Mouse (Mus musculus) gastrocnemius, postnatal 14 days (tissue): Measurements from ENCODE around the gene Gm49776. TPM values are rescaled to one million over a fixed set of nuclear protein-coding genes. Genes with fewer than 3 reads are reported as not detected.
"Not testable (repeated sequence)": the region's sequence is repeated elsewhere in the genome, so short reads cannot be mapped to it uniquely, and the experiment has no call there.

Source experiments
- DNase-seq: peaks from one replicate; pipeline ENCODE4 v3.0.0; 2021; ENCODE audit warnings: mixed read lengths
- intact Hi-C: fragments of 180-260 bp; cut with DNase I; formaldehyde crosslinking; loops from one replicate; pipeline ENCODE4 v1.15.1; 2025; ENCODE audit warnings: low total_unique reads
- microRNA-seq, 2 experiments: library from miRNA; unstranded; fragments of <30 nt; microRNA quantifications; one replicate each; pipeline ENCODE4 v1.2.0; 2021
- total RNA-seq, 2 experiments: library from RNA; stranded (reverse); gene quantifications; 2 replicates each; pipeline ENCODE4 v1.2.3; 2021

Gm49776 gene
- total RNA-seq, 2 experiments from 2014 or later: not detected

DNA sequence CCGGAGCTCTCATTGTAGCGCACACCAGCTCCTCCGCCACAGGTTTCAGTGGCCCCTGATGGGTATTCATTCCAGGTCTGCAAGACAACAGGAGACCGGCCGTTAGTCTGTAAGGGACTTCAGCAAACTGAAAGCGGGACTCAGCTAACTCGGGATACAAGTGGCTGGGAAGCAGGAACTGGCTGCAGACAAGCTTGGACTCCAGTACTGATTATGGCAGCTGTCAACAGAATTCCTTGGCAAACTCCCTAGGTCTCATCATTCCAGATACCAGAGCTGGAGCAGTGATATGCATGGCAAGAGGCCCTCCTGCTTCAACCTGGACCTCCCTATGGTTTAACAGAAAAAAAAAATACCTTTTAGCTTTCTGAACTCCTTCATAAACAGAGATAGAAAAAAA is 43.3 kb downstream of the Gm49776 start:
- DNase-seq: no peak
- intact Hi-C loops: loop anchor here (5.0 to 10.0 kb wide), 2 partner anchors 38 to 160 kb away; partner anchors contain the start of gene Dgcr6

DNA sequence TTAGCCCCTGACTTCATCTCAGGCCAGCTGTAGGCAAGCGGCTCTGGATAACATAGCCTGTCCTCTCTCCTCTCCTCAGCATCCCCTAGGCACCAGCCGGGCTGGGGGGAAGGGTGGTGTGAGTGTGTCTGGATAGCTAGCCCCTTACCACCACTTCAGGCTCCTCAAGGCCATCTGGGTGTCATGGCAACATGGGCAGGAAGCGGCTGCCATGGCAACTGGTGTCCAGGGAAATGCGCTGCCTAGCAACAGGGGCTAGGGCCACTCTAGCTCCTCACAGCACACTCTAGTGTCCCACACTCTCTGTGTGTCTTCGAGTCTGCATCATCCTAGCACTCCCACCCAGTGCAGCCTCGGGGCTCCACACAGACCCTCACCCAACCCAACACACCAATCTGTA is 44.4 kb downstream of the Gm49776 start:
- intact Hi-C loops: loop anchor here (5.0 to 10.0 kb wide), 2 partner anchors 36 to 159 kb away; partner anchors contain the start of gene Dgcr6
- no peak for DNase-seq

DNA sequence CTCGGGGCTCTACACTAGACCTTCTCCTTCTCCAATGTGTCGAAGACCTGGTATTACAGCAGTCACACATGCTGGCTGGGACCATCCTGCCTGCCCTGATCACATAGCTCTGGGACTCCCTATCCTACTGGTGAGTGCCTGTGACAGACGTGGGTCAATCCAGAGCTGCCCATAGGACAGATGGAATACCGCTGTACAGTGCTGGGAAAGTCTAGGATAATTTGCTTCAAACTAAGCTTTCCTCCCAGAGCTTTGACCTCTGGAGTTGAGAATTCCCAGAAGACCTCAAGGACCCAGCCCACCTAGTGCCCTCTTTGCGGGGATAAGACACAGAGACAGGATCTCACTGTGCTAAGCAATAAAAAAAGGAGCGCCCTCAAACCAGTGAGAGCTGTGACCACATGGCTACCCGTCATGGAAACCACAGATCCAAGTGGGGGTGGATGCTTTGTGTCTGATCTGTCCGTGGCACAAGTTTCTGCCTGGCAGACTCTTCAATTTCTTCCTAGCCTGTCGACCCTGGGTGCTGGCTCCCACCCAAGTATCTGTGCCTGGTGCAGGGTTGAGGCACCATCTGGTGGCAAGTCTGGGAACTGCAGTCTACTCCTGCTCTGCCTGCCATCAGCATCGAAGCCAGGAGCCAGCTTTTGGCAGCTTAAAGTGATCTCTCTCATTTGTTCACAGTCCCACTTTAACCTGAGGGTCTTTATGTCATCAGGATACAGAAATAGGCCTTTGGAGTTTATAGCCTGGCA is 46.5 kb downstream of the Gm49776 start:
- intact Hi-C loops: loop anchor here (5.0 to 10.0 kb wide), 2 partner anchors 34 to 157 kb away; partner anchors contain the start of gene Dgcr6
- peak; percentile 89 for DNase-seq

DNA sequence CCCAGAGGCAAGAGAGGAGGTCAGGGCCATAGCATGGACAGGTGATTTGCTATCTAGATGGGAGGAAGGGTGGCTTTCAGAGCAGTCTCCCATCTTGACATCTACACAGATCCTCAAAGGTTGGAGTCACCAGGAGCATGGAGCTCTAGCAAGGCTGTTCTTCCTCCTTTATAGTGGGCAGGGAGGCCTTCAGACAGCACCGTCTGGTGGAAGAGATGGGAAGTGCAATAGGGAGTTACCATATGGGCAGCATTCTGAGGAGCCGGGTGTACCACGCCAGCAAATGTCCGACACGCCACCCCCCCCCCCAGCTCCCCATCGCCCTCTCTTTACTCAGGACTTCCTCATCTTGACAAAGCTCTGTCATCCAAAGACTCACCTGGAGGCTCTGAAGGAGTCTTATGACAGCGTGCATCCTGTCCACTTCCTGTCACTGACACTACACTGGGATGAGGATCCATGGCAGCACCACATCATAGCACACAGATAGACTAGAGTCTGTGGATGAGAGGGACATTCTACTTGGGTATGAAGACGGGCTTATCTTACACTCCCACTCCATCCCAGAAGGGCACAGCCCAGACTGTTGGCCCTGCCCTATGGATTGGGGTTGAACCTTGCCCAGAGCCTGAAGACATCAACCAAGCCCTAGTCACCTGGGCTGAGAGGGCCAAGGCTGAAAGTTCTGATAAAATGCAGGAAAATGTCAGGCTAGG is 47.3 kb downstream of the Gm49776 start:
- intact Hi-C loops: loop anchor here (5.0 to 10.0 kb wide), 2 partner anchors 34 to 156 kb away; partner anchors contain the start of gene Dgcr6

DNA sequence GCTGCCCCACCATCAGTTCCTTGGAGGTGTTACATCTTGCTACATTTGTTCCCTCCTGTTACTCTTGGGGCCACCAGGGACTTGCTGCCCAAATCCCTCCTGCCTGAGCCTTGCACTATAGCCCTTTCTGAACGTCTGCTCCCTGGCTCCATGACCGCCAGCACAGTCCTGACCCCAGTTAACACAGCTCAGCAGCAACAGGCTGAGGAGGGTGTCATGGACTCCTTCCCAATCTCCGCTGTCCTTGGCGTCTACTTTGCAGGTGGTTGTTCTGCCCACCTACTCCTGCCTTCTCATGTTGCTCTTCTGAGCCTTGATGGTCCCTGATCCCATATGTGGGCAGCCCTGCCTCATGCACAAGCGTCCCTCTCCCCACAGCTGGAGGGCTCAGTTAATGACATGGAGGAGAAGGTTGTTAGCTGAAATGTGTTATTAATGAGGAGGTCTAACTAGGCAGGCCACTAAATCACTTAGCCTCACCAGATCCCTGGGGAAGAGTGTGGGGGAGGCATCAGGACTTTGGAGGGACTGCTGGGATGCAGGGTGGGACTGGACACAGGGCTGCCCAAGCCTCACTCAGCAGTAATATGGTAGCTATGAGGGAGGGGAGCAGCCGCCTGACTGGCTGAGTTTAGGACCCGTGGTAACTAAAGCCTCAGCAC is 54.6 kb downstream of the Gm49776 start:
- intact Hi-C loops: no loop called here
- no peak for DNase-seq

More for the DNA sequence above, 47.3 kb downstream of the Gm49776 start:
- DNase-seq: peak; percentile 48

DNA sequence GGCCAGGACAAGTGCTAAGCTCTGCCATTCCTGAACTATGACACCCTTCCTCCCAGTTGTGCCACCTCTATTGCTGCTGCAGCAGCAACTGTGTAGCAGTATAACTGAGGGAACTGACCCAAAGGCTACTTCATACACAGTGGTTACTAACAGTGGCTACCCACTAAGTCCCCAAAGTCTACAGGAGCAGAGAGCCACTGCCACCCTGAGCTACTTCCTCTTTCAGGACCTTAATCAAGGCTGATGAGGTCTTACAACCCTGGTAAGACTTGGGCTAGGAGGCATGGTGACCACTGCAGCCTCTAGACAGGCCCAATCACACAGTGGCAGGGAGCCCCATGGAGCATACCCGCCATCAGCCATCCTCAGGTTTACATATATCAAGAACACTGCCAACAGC is 56.1 kb downstream of the Gm49776 start:
- no peak for DNase-seq
- intact Hi-C loops: no loop called here

DNA sequence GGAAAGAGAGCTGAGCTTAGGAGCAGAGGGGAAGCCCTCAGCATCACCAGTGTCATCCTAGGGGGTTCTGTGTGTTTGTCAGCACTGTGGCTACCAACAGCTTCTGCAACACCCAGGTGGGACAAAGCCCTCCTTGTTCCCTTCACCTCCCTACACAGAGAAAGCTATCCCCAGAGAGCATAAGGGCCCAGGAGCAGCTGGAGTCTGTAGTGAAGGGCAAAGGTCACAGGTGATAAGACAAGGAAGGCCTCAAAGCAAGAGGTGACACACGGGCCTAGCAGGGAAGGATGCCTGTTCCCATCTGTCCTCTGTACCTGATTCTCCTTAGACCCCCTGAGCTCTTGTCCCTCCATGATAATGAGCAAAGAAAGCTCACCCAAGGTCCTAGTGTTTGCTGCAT is 56.5 kb downstream of the Gm49776 start:
- DNase-seq: no peak
- intact Hi-C loops: no loop called here

DNA sequence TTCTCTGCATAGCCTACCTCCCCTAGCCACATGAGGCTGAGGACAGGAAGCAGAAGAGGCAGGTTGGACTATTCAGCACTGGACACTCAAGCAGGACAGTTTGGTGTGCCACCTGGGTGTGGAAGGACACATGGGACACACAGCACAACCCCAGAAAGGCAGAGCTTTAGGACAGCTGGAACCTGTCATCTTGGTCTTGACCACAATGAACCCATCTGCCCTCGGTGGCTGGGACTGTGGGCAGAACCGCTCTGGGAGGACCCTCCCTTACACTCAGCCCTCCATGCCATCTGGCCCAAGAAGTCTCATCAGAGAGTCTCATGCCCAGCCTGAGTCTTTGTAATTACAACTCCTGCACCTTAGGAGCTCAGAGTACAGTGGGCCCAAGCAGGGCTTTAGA is 58.1 kb downstream of the Gm49776 start:
- intact Hi-C loops: no loop called here
- no peak for DNase-seq

DNA sequence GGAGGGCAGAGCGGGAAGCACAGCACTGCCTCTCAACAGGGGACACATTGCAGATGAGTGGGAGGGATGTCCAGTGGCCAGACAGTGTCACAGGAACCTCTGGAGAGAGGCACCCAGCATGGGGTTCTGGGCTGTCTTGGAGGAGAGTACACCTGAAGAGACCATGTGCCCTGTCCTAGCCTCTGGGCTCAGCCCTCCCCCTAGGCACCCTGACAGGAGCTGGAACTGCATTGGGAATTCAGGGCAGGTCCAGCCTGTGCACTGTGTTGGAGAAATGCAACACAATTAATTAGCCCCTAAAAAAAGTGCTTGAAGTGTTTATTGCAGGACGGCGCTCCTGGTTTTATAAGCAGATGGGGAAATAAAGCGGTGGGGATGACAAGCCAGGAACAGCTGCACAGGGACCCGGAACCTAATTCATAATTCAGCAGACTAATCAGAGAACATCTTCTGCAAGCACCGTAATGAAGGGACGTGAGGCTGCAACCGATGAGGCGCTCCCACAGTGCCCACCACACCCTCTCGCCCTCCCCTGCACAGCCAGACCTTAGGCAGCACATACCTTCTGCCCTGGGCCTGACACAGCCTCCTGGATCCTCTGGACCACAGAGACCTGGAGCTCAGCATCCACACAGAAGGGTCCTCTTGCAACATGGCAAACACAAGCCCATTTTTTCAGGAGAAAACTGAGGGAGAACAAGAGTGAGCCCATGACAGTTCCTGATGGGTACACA is 59.6 kb downstream of the Gm49776 start:
- DNase-seq: no peak
- intact Hi-C loops: no loop called here

DNA sequence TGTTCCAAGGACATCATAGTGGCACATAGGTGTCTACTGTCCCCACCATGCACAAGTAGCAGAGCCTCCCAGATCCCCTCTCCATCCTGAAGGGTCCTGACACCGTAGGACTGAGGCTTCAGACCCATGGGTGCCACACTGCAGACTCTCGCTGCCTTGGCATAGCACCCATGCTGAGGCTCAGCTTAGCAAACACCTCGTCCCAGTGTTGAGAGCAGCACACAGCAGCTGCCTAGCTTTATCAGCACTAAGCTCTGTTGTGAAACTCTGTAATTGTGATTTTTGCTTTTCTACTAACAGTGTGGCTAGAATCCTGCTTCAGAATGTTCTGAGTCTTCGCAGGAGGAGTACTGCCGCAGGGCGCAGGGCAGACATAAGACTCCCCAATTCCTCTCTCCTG is 60.2 kb downstream of the Gm49776 start:
- intact Hi-C loops: no loop called here

DNA sequence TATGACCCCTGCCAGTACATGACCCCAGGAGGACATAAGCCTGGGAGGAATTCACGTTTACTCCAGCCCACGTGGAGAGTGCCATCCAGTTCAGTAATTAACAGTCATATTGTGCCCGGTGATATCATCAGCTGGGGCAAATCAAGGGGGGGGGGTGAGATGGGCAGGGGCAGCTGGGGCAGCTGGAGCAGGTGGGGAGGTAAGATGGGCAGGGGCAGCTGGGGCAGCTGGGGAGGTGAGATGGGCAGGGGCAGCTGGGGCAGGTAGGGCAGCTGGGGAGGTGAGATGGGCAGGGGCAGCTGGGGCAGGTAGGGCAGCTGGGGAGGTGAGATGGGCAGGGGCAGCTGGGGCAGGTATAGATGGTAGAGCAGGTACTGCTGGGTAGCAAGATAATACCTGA is 62.6 kb downstream of the Gm49776 start:
- intact Hi-C loops, DNase-seq: not testable (repeated sequence)

More for the DNA sequence above, 60.2 kb downstream of the Gm49776 start:
- no peak for DNase-seq

Small RNA genes lying within 50 kb of the gene (microRNA-seq; reads per million reads assigned to microRNA genes)
- gene Gm24572: 0 reads per million in 2 experiments
- 79.7 to 119 reads per million in 2 experiments for gene Mir1306

Other genes with a start within 250 kb of the Gm49776 start
- gene Dgcr6, start 205.5 kb downstream of the Gm49776 start, total RNA-seq: 10 to 100 TPM; 26.6 to 28.5 TPM
- 10 to 100 TPM in 1 of 2 experiments, 1 to 10 TPM in 1; 2.7 to 11.8 TPM for gene Prodh, start 168.1 kb downstream of the Gm49776 start, total RNA-seq
- gene Rtn4r, start 130.7 kb downstream of the Gm49776 start, total RNA-seq: under 1 TPM; 0.18 to 0.21 TPM
- gene Ccdc188, start 40.4 kb downstream of the Gm49776 start, total RNA-seq: not detected
- gene Zdhhc8, start 23.2 kb downstream of the Gm49776 start, total RNA-seq: 10 to 100 TPM; 20.3 to 21.7 TPM
- gene Trmt2a, start 9.6 kb downstream of the Gm49776 start, total RNA-seq: 10 to 100 TPM; 12.1 to 12.7 TPM
- 10 to 100 TPM; 28.7 to 42.6 TPM for gene Ranbp1, start 9.6 kb downstream of the Gm49776 start, total RNA-seq
- 10 to 100 TPM; 13.9 to 16.3 TPM for gene Dgcr8, start 30.9 kb upstream of the Gm49776 start, total RNA-seq
- gene Tango2, start 89.8 kb upstream of the Gm49776 start, total RNA-seq: 10 to 100 TPM; 12.1 to 22.7 TPM
- 10 to 100 TPM; 12.5 to 19.8 TPM for gene Arvcf, start 89.9 kb upstream of the Gm49776 start, total RNA-seq
- 10 to 100 TPM; 13.4 to 14.4 TPM for gene Txnrd2, start 168.1 kb upstream of the Gm49776 start, total RNA-seq
- 10 to 100 TPM; 40.7 to 43.1 TPM for gene Comt, start 168.5 kb upstream of the Gm49776 start, total RNA-seq
- gene Gnb1l, start 240.4 kb upstream of the Gm49776 start, total RNA-seq: 1 to 10 TPM; 2.7 to 3.1 TPM
- 1 to 10 TPM; 2.6 to 5.3 TPM for gene Rtl10, start 240.6 kb upstream of the Gm49776 start, total RNA-seq